Mouse (Mus musculus) spleen, adult 12 weeks (tissue): Measurements from ENCODE around the gene Rgs19.
A peak's percentile ranks its signal among the peaks of the same experiment; 100 is the strongest.

ENCODE experiments used
- DNase-seq: peaks from one replicate; pipeline ENCODE4 v3.0.0; 2022; ENCODE audit warnings: low spot score

The Rgs19 gene

GRCm38 (mm10) chr2:181683381-181683780 lies 10.4 kb downstream of the Rgs19 start:
- no peak for DNase-seq

GRCm38 (mm10) chr2:181681978-181682377 lies 11.8 kb downstream of the Rgs19 start:
- no peak for DNase-seq

GRCm38 (mm10) chr2:181680716-181681117 lies 13.1 kb downstream of the Rgs19 start:
- no peak for DNase-seq

GRCm38 (mm10) chr2:181679951-181680715 lies 13.6 kb downstream of the Rgs19 start, which contains the start of gene Tcea2:
Gene Tcea2 (plus strand): TSS chr2:181680310.
- DNase-seq: peak; percentile 32

GRCm38 (mm10) chr2:181678780-181679179 lies 15.0 kb downstream of the Rgs19 start:
- peak; percentile 41 for DNase-seq

- DNase-seq: no peak
Measured at GRCm38 (mm10) chr2:181677755-181678098, 16.1 kb downstream of the Rgs19 start.

GRCm38 (mm10) chr2:181677096-181677754 lies 16.6 kb downstream of the Rgs19 start:
- no peak for DNase-seq

GRCm38 (mm10) chr2:181676424-181676823 lies 17.4 kb downstream of the Rgs19 start:
- DNase-seq: no peak

GRCm38 (mm10) chr2:181675454-181675853 lies 18.3 kb downstream of the Rgs19 start:
- no peak for DNase-seq

GRCm38 (mm10) chr2:181674934-181675333 lies 18.8 kb downstream of the Rgs19 start:
- DNase-seq: no peak

GRCm38 (mm10) chr2:181673501-181673900 lies 20.3 kb downstream of the Rgs19 start:
- DNase-seq: no peak

- DNase-seq: no peak
Measured at GRCm38 (mm10) chr2:181671984-181672383, 21.8 kb downstream of the Rgs19 start.

GRCm38 (mm10) chr2:181671326-181671725 lies 22.5 kb downstream of the Rgs19 start, which contains the start of gene Sox18:
Gene Sox18 (minus strand): TSS chr2:181671640.
- DNase-seq: no peak

- DNase-seq: no peak
Measured at GRCm38 (mm10) chr2:181670913-181671311, 22.9 kb downstream of the Rgs19 start.

GRCm38 (mm10) chr2:181670285-181670912 lies 23.4 kb downstream of the Rgs19 start:
- no peak for DNase-seq

- no peak for DNase-seq
Measured at GRCm38 (mm10) chr2:181663298-181663630, 30.5 kb downstream of the Rgs19 start.

- DNase-seq: no peak
Measured at GRCm38 (mm10) chr2:181662620-181663297, 31.0 kb downstream of the Rgs19 start.

GRCm38 (mm10) chr2:181659609-181660055 lies 34.1 kb downstream of the Rgs19 start:
- peak; percentile 51 for DNase-seq

GRCm38 (mm10) chr2:181658930-181659555 lies 34.7 kb downstream of the Rgs19 start:
- DNase-seq: no peak

- no peak for DNase-seq
Measured at GRCm38 (mm10) chr2:181658528-181658927, 35.2 kb downstream of the Rgs19 start.

- DNase-seq: no peak
Measured at GRCm38 (mm10) chr2:181657441-181657840, 36.3 kb downstream of the Rgs19 start.

- no peak for DNase-seq
Measured at GRCm38 (mm10) chr2:181656734-181657133, 37.0 kb downstream of the Rgs19 start, which contains the start of gene Gm29797. Gene Gm29797 (plus strand): TSS chr2:181657034.
